Mouse (Mus musculus): ENCODE data around the gene Lmntd1. TPM values are rescaled to one million over a fixed set of nuclear protein-coding genes. Genes with fewer than 3 reads are reported as not detected.

The Lmntd1 gene
- polyA plus RNA-seq, 1 experiment: not detected

DNA sequence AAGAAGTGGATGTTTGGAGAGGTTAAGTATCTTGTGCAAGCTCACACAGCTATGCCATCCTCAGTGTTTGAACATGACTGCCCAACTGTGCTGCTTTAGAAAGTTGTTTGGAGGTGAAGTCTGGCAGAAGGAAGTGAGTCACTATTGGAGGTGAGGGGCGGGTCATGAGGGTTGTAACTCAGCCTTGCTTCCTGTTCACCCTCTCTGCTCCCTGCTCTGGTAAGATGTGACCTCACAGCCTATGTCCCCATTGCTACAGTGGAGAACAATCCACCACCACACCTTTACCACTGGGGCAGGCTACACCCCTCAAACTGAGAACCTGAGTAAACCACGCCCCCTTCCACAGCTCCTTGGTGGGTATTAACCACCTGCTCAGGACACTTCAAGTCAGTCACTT, 69.3 kb downstream of the Lmntd1 start:
- peaks cover 46% of the 10 kb centered on the region for H3K9me3 ChIP-seq
- TF ChIP-seq GATA1 (IDR thresholded peaks at IDR 0.05; ENCODE audit: borderline replicate concordance, low read length): no peak
- H3K4me3 ChIP-seq (replicated peaks): peak overlapping the region; percentile 17

DNA sequence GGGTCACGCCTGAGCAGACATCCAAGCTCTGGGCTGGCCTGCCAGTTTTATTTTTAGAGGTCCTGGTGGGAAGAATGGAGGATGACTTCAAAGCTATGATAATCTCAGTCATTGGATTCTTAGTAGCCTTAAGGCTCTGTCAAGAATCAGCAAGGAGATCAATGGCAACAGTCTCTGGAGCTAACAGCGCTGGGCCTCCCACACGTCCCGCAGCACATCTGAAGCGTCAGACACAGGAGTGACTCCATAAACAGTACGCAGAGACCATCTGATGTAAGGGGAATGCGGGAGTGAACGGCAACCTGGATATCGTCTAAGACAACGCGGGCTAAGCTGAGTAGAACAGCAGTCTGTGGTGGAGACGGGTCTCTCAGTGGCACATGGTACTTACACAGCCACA, 69.8 kb downstream of the Lmntd1 start:
- peaks cover 3% of the 10 kb centered on the region for H3K27me3 ChIP-seq (replicated peaks)
- H3K4me1 ChIP-seq: peaks cover 7% of the 10 kb centered on the region; the same call in 1 of the 2 replicates
- H3K9me3 ChIP-seq: peaks cover 46% of the 10 kb centered on the region
- no peaks in the 10 kb centered on the region for H3K36me3 ChIP-seq (replicated peaks; ENCODE audit: low read length)
- peak overlapping the region; percentile 43 for H3K4me3 ChIP-seq (replicated peaks)
- TF ChIP-seq GATA1 (IDR thresholded peaks at IDR 0.05; ENCODE audit: borderline replicate concordance, low read length) (no peak), FLI1 (IDR thresholded peaks at IDR 0.05; ENCODE audit: low read length) (no peak)

More for the DNA sequence above, 69.3 kb downstream of the Lmntd1 start:
- Histone ChIP-seq H3K27me3 (replicated peaks) (peaks cover 3% of the 10 kb centered on the region), H3K36me3 (replicated peaks; ENCODE audit: low read length) (no peaks in the 10 kb centered on the region), H3K4me1 (peaks cover 7% of the 10 kb centered on the region; the same call in 1 of the 2 replicates)

DNA sequence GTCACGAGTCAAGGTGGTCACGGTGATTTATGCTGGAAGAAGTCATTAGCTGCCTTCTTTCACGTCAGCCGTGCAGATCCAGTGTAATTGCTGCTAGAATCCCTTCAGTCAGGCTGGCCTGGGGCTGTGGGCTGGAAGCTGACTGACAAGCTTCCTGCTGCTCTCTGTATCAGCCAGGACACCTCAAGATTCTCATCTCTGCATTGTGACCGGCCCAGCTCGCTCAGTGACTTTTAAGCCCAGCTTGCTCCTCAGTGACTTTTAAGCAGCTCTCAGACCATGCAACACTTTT, 74.6 kb downstream of the Lmntd1 start:
- TF ChIP-seq GATA1 (IDR thresholded peaks at IDR 0.05; ENCODE audit: borderline replicate concordance, low read length) (no peak), FLI1 (IDR thresholded peaks at IDR 0.05; ENCODE audit: low read length) (no peak)
- H3K4me1 ChIP-seq: peaks cover 4% of the 10 kb centered on the region; the same call in 1 of the 2 replicates
- peaks cover 3% of the 10 kb centered on the region for H3K27me3 ChIP-seq (replicated peaks)
- peaks cover 28% of the 10 kb centered on the region for H3K9me3 ChIP-seq
- H3K4me3 ChIP-seq (replicated peaks): no peak overlapping the region
- no peaks in the 10 kb centered on the region for H3K36me3 ChIP-seq (replicated peaks; ENCODE audit: low read length)

DNA sequence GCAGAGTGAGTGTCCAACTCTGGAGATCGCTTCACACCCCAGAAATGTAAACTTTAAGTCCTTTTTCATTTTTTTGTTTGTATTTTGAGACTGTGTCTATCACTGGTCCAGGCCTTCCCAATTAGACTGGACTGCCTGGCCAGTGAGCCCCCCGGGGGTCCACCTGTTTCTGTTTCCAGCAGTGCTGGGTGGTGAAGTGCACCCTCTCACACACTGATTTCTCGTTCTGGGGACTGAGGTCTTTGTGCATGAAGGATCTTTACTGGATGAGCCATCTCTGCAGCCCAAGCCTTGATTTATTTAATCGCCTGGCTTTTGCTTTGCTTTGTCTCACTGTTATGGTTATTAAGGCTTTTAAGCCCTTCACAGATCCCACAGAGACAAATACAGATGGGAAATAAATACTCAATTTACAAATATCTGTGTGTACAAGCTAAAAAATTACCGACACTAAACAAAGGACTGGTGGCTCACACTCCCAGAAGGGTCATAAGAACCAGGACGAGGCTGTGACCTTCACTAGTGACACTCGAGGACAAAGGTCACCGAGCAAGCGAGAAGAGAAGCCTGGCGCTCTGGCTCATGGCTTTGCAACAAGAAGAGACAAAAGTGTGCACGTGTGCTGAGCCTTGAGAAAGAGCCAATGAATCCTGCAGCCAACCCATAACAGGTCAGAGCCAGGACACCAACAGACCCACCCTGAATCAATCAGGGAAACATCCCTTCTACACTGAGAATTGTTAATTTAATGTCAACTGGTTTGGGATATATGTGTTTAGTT, 75.1 kb downstream of the Lmntd1 start:
- H3K9me3 ChIP-seq: peaks cover 23% of the 10 kb centered on the region
- no peak overlapping the region for H3K4me3 ChIP-seq (replicated peaks)

DNA sequence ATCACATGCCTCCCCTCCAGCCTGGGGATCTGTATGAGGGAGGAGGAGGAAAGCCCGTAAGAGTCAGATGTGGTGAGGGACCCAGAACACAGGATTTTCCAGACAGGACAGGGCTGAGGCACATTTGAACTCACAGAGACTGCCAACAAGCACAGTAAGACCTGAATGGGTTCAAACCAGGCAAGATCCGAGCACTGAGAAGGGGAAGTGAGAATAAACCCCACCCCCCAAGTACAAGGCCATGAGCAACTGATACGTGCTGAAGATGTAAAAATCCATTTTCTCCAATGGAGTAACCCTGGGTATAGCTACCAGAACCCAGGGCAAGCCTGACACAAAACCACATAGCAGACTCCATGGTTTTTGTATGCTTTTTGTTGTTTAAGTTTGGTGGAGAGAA, 83.7 kb downstream of the Lmntd1 start:
- no peaks in the 10 kb centered on the region for H3K9me3 ChIP-seq
- no peak for TF ChIP-seq GATA1 (IDR thresholded peaks at IDR 0.05; ENCODE audit: borderline replicate concordance, low read length)
- TF ChIP-seq FLI1 (IDR thresholded peaks at IDR 0.05; ENCODE audit: low read length): no peak
- H3K4me3 ChIP-seq (replicated peaks): no peak overlapping the region
- H3K4me1 ChIP-seq: no peaks in the 10 kb centered on the region
- H3K27me3 ChIP-seq (replicated peaks): peaks cover 3% of the 10 kb centered on the region
- no peaks in the 10 kb centered on the region for H3K36me3 ChIP-seq (replicated peaks; ENCODE audit: low read length)

More for the DNA sequence above, 75.1 kb downstream of the Lmntd1 start:
- Histone ChIP-seq H3K36me3 (replicated peaks; ENCODE audit: low read length) (no peaks in the 10 kb centered on the region), H3K27me3 (replicated peaks) (peaks cover 3% of the 10 kb centered on the region), H3K4me1 (peaks cover 4% of the 10 kb centered on the region; the same call in 1 of the 2 replicates)
- TF ChIP-seq GATA1 (IDR thresholded peaks at IDR 0.05; ENCODE audit: borderline replicate concordance, low read length): no peak
- no peak for TF ChIP-seq FLI1 (IDR thresholded peaks at IDR 0.05; ENCODE audit: low read length)

DNA sequence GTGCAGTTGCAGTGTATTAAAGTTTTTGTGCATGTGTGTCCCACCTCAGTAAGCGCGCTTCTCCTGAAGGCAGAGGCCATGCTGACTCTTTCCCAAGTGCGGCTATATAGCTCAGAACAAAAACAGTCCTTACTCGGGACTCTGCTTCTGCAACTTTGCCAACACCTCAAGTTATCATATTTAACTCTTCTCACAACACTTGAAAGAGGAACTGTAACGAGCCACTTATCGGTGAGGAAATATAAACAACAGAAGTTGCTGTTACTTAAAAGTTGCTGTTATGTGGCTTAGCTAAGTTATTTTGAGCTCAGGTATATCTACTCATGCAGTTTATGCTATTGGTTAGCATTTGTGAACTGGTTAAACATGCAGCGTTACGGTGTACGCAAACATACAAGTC, 90.8 kb downstream of the Lmntd1 start:
- H3K4me3 ChIP-seq (replicated peaks): no peak overlapping the region
- TF ChIP-seq FLI1 (IDR thresholded peaks at IDR 0.05; ENCODE audit: low read length): no peak
- no peak for TF ChIP-seq GATA1 (IDR thresholded peaks at IDR 0.05; ENCODE audit: borderline replicate concordance, low read length)
- peaks cover 8% of the 10 kb centered on the region for H3K9me3 ChIP-seq
- H3K36me3 ChIP-seq (replicated peaks; ENCODE audit: low read length): no peaks in the 10 kb centered on the region
- H3K4me1 ChIP-seq: no peaks in the 10 kb centered on the region
- H3K27me3 ChIP-seq (replicated peaks): peaks cover 3% of the 10 kb centered on the region

DNA sequence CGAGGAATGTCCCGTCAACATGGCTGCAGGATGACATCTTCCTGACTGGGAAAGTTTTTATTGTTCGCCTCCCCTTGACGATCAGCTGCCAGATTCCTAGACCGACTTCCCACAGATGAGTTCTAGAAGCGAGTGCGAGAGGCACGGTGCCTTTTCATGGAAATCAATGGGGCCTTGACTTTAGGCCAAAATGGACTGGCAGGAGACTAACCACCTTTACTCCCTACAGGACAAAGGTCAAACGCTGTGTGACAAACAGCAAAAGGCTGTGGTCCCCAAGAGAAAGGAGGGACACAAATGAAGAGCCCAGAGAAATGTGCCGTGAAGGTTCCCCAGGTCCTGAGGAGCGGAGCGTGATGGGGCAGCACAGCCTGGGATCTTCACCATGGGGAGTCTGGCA, 91.5 kb downstream of the Lmntd1 start:
- TF ChIP-seq FLI1 (IDR thresholded peaks at IDR 0.05; ENCODE audit: low read length) (no peak), GATA1 (IDR thresholded peaks at IDR 0.05; ENCODE audit: borderline replicate concordance, low read length) (no peak)
- Histone ChIP-seq H3K9me3 (peaks cover 8% of the 10 kb centered on the region), H3K36me3 (replicated peaks; ENCODE audit: low read length) (no peaks in the 10 kb centered on the region), H3K4me1 (no peaks in the 10 kb centered on the region), H3K4me3 (replicated peaks) (no peak overlapping the region), H3K27me3 (replicated peaks) (peaks cover 3% of the 10 kb centered on the region)

DNA sequence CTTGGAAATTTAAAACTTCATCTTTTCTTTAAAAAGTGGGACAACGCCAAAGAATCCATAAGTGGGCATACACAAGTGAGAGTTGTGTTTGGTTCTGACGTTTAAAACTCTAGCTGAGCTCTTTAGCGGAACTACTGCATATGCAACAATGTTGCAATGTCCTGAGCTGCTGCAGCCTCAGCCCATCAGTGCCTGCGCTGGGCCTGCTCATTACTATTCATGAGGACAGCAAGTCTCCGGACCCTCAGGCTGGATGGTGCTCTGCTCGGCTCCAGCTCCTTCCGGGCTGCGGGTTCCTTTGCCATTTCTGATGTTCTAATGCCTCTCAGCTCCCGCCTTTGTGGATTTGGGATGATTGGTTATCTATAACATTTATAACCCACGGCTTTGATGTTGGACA, 97.1 kb downstream of the Lmntd1 start:
- H3K36me3 ChIP-seq (replicated peaks; ENCODE audit: low read length): no peaks in the 10 kb centered on the region
- TF ChIP-seq FLI1 (IDR thresholded peaks at IDR 0.05; ENCODE audit: low read length) (no peak), GATA1 (IDR thresholded peaks at IDR 0.05; ENCODE audit: borderline replicate concordance, low read length) (no peak)
- peaks cover 8% of the 10 kb centered on the region for H3K9me3 ChIP-seq
- no peaks in the 10 kb centered on the region for H3K4me1 ChIP-seq
- H3K27me3 ChIP-seq (replicated peaks): peaks cover 8% of the 10 kb centered on the region
- H3K4me3 ChIP-seq (replicated peaks): no peak overlapping the region

DNA sequence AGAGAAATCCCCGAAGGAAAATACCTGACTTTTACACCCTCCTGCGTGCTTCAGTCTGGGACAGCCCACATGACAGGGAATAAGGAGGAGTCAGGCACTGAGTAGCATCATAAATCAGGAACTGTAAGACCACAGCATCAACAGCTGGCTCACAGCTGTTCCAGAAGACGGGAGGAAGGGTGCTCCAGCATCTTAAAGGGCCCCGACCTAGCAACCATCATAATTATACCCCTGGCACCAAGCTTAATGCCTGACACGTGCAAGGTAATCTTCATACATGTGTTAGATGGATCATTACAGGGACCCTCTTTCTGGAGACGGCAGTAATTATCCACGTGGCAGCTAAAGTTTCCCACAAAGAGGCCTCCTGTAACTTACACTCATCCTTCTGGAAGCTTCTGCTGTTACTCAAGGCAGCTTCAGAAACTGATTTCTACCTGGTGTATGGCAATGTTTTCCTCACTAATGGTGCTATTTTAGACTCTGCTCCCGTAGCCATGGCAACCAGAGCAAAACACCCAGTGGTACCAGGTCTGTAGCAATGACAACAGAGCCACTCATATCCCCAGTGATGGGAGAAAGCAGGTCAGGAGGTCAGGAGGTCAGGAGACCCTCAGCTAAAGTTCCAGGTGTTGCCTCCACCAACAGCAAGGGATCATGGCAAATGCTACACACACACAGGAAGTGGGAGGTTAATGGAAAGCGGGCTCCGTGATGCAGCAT, 98.1 kb downstream of the Lmntd1 start:
- no peaks in the 10 kb centered on the region for H3K36me3 ChIP-seq (replicated peaks; ENCODE audit: low read length)
- no peak overlapping the region for H3K4me3 ChIP-seq (replicated peaks)
- peaks cover 8% of the 10 kb centered on the region for H3K27me3 ChIP-seq (replicated peaks)
- H3K9me3 ChIP-seq: peaks cover 8% of the 10 kb centered on the region
- TF ChIP-seq GATA1 (IDR thresholded peaks at IDR 0.05; ENCODE audit: borderline replicate concordance, low read length) (no peak), FLI1 (IDR thresholded peaks at IDR 0.05; ENCODE audit: low read length) (no peak)
- no peaks in the 10 kb centered on the region for H3K4me1 ChIP-seq

DNA sequence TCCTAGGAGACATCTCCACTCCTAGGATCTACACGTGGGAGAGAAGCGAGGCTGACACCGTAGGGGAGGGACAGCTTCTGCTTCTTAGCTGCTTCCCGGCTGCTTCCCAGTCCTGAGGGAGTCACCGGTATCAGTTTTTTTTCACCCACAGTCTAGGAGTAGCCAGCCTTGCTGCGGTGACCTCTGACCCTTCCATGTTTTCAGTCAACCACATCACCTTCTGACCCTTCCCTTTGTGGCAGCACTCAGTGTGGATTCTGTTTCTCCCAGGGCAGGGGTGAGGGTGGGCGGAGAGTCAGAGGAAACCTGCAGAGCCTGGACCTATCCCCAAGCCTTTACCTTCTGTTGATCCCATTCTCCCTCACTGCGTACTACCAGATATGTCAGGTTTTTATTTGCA, 102.9 kb downstream of the Lmntd1 start:
- peaks cover 11% of the 10 kb centered on the region for H3K27me3 ChIP-seq (replicated peaks)

More for the DNA sequence above, 102.9 kb downstream of the Lmntd1 start:
- Histone ChIP-seq H3K9me3 (no peaks in the 10 kb centered on the region), H3K4me3 (replicated peaks) (no peak overlapping the region), H3K36me3 (replicated peaks; ENCODE audit: low read length) (no peaks in the 10 kb centered on the region), H3K4me1 (no peaks in the 10 kb centered on the region)
- TF ChIP-seq FLI1 (IDR thresholded peaks at IDR 0.05; ENCODE audit: low read length) (no peak), GATA1 (IDR thresholded peaks at IDR 0.05; ENCODE audit: borderline replicate concordance, low read length) (no peak)
